Mouse (Mus musculus): ENCODE data around the gene Tlx1. TPM values are rescaled to one million over a fixed set of nuclear protein-coding genes. Genes with fewer than 3 reads are reported as not detected.
A peak's percentile ranks its signal among the peaks of the same experiment; 100 is the strongest.

Gene Tlx1
- total and polyA plus RNA-seq, 2 experiments, result 0.05 TPM; not detected in 1

- Histone ChIP-seq H3K4me3 (ENCODE audit: insufficient read depth, low read depth, low read length) (no peak overlapping the region), H3K27me3 (ENCODE audit: control insufficient read depth, insufficient read depth, low read length) (peaks cover 15% of the 10 kb centered on the region; the same call in 1 of the 2 replicates), H3K27ac (replicated peaks; ENCODE audit: insufficient read depth, low read depth, low read length) (no peak overlapping the region), H3K4me1 (ENCODE audit: control insufficient read depth, insufficient read depth, low read length) (no peaks in the 10 kb centered on the region), H3K9ac (ENCODE audit: low read depth, low read length) (no peak overlapping the region), H3K79me2 (ENCODE audit: control insufficient read depth, insufficient read depth, low read length) (no peaks in the 10 kb centered on the region), H3K36me3 (ENCODE audit: control insufficient read depth, insufficient read depth, low read length) (no peaks in the 10 kb centered on the region)
- no peak for TF ChIP-seq POLR2A (IDR thresholded peaks at IDR 0.05; ENCODE audit: extremely low read depth, insufficient read depth, low read length)
- TF ChIP-seq CTCF (IDR thresholded peaks at IDR 0.05; ENCODE audit: low read depth, low read length), result no peak
- 5% methylated on average over 20 of the region's 20 CpGs for whole genome bisulfite sequencing
- DNase-seq (ENCODE audit: extremely low read depth, low read depth, low spot score), result no peak
Measured at GRCm38 (mm10) chr19:45158896-45159295, 8.4 kb downstream of the Tlx1 start.

- TF ChIP-seq CTCF (IDR thresholded peaks at IDR 0.05; ENCODE audit: low read depth, low read length) (no peak), POLR2A (IDR thresholded peaks at IDR 0.05; ENCODE audit: extremely low read depth, insufficient read depth, low read length) (no peak)
- DNase-seq (ENCODE audit: extremely low read depth, low read depth, low spot score), result no peak
- Histone ChIP-seq H3K4me3 (ENCODE audit: insufficient read depth, low read depth, low read length) (no peak overlapping the region), H3K27ac (replicated peaks; ENCODE audit: insufficient read depth, low read depth, low read length) (no peak overlapping the region), H3K9ac (ENCODE audit: low read depth, low read length) (no peak overlapping the region), H3K79me2 (ENCODE audit: control insufficient read depth, insufficient read depth, low read length) (no peaks in the 10 kb centered on the region), H3K27me3 (ENCODE audit: control insufficient read depth, insufficient read depth, low read length) (peaks cover 12% of the 10 kb centered on the region; the same call in 1 of the 2 replicates), H3K4me1 (ENCODE audit: control insufficient read depth, insufficient read depth, low read length) (no peaks in the 10 kb centered on the region), H3K36me3 (ENCODE audit: control insufficient read depth, insufficient read depth, low read length) (no peaks in the 10 kb centered on the region)
- WGBS, result 26% methylated on average over 5 of the region's 5 CpGs
Measured at GRCm38 (mm10) chr19:45159491-45159890, 9.0 kb downstream of the Tlx1 start.

- Histone ChIP-seq H3K27me3 (ENCODE audit: control insufficient read depth, insufficient read depth, low read length) (peaks cover 9% of the 10 kb centered on the region; the same call in 1 of the 2 replicates), H3K36me3 (ENCODE audit: control insufficient read depth, insufficient read depth, low read length) (no peaks in the 10 kb centered on the region), H3K9ac (ENCODE audit: low read depth, low read length) (no peak overlapping the region), H3K4me1 (ENCODE audit: control insufficient read depth, insufficient read depth, low read length) (no peaks in the 10 kb centered on the region), H3K27ac (replicated peaks; ENCODE audit: insufficient read depth, low read depth, low read length) (no peak overlapping the region), H3K4me3 (ENCODE audit: insufficient read depth, low read depth, low read length) (no peak overlapping the region), H3K79me2 (ENCODE audit: control insufficient read depth, insufficient read depth, low read length) (no peaks in the 10 kb centered on the region)
- TF ChIP-seq CTCF (IDR thresholded peaks at IDR 0.05; ENCODE audit: low read depth, low read length) (no peak), POLR2A (IDR thresholded peaks at IDR 0.05; ENCODE audit: extremely low read depth, insufficient read depth, low read length) (no peak)
- 24% methylated on average over 5 of the region's 5 CpGs for WGBS
- no peak for DNase-seq (ENCODE audit: extremely low read depth, low read depth, low spot score)
Measured at GRCm38 (mm10) chr19:45159991-45160390, 9.5 kb downstream of the Tlx1 start.

GRCm38 (mm10) chr19:45160523-45160922 is 10.0 kb downstream of the Tlx1 start:
- WGBS, result 3% methylated on average over 5 of the region's 5 CpGs
- no peak overlapping the region for H3K4me3 ChIP-seq (ENCODE audit: insufficient read depth, low read depth, low read length)
- no peak overlapping the region for H3K27ac ChIP-seq (replicated peaks; ENCODE audit: insufficient read depth, low read depth, low read length)
- no peak for TF ChIP-seq POLR2A (IDR thresholded peaks at IDR 0.05; ENCODE audit: extremely low read depth, insufficient read depth, low read length)
- TF ChIP-seq CTCF (IDR thresholded peaks at IDR 0.05; ENCODE audit: low read depth, low read length), result no peak
- H3K4me1 ChIP-seq (ENCODE audit: control insufficient read depth, insufficient read depth, low read length), result no peaks in the 10 kb centered on the region
- no peaks in the 10 kb centered on the region for H3K79me2 ChIP-seq (ENCODE audit: control insufficient read depth, insufficient read depth, low read length)
- no peaks in the 10 kb centered on the region for H3K36me3 ChIP-seq (ENCODE audit: control insufficient read depth, insufficient read depth, low read length)
- DNase-seq (ENCODE audit: extremely low read depth, low read depth, low spot score), result no peak
- H3K9ac ChIP-seq (ENCODE audit: low read depth, low read length), result no peak overlapping the region
- H3K27me3 ChIP-seq (ENCODE audit: control insufficient read depth, insufficient read depth, low read length), result peaks cover 12% of the 10 kb centered on the region; the same call in 1 of the 2 replicates

GRCm38 (mm10) chr19:45161093-45161492 is 10.6 kb downstream of the Tlx1 start:
- Histone ChIP-seq H3K4me1 (ENCODE audit: control insufficient read depth, insufficient read depth, low read length) (no peaks in the 10 kb centered on the region), H3K27me3 (ENCODE audit: control insufficient read depth, insufficient read depth, low read length) (peaks cover 12% of the 10 kb centered on the region; the same call in 1 of the 2 replicates), H3K79me2 (ENCODE audit: control insufficient read depth, insufficient read depth, low read length) (no peaks in the 10 kb centered on the region), H3K27ac (replicated peaks; ENCODE audit: insufficient read depth, low read depth, low read length) (no peak overlapping the region), H3K9ac (ENCODE audit: low read depth, low read length) (no peak overlapping the region), H3K4me3 (ENCODE audit: insufficient read depth, low read depth, low read length) (no peak overlapping the region), H3K36me3 (ENCODE audit: control insufficient read depth, insufficient read depth, low read length) (no peaks in the 10 kb centered on the region)
- no peak for TF ChIP-seq POLR2A (IDR thresholded peaks at IDR 0.05; ENCODE audit: extremely low read depth, insufficient read depth, low read length)
- TF ChIP-seq CTCF (IDR thresholded peaks at IDR 0.05; ENCODE audit: low read depth, low read length), result peak; percentile 84
- 2% methylated on average over 12 of the region's 12 CpGs for WGBS
- peak; percentile 45 for DNase-seq (ENCODE audit: extremely low read depth, low read depth, low spot score)

GRCm38 (mm10) chr19:45162181-45162580 is 11.7 kb downstream of the Tlx1 start:
- TF ChIP-seq CTCF (IDR thresholded peaks at IDR 0.05; ENCODE audit: low read depth, low read length) (no peak), POLR2A (IDR thresholded peaks at IDR 0.05; ENCODE audit: extremely low read depth, insufficient read depth, low read length) (no peak)
- no peak overlapping the region for H3K9ac ChIP-seq (ENCODE audit: low read depth, low read length)
- no peak overlapping the region for H3K4me3 ChIP-seq (ENCODE audit: insufficient read depth, low read depth, low read length)
- no peak for DNase-seq (ENCODE audit: extremely low read depth, low read depth, low spot score)
- WGBS, result 34% methylated on average over 7 of the region's 7 CpGs
- H3K36me3 ChIP-seq (ENCODE audit: control insufficient read depth, insufficient read depth, low read length), result no peaks in the 10 kb centered on the region
- peaks cover 12% of the 10 kb centered on the region; the same call in 1 of the 2 replicates for H3K27me3 ChIP-seq (ENCODE audit: control insufficient read depth, insufficient read depth, low read length)
- no peaks in the 10 kb centered on the region for H3K4me1 ChIP-seq (ENCODE audit: control insufficient read depth, insufficient read depth, low read length)
- H3K27ac ChIP-seq (replicated peaks; ENCODE audit: insufficient read depth, low read depth, low read length), result no peak overlapping the region
- no peaks in the 10 kb centered on the region for H3K79me2 ChIP-seq (ENCODE audit: control insufficient read depth, insufficient read depth, low read length)
